Mouse (Mus musculus): ENCODE measurements around the gene A030014E15Rik.
"Not testable (repeated sequence)": the region's sequence is repeated elsewhere in the genome, so short reads cannot be mapped to it uniquely, and the experiment has no call there.

A030014E15Rik gene

GRCm38 (mm10) chr1:82924650-82925049, at the start of gene A030014E15Rik:
Gene A030014E15Rik, plus strand, starts transcription at chr1:82924917.
- no peak for DNase-seq (ENCODE audit: low spot score)

DNA sequence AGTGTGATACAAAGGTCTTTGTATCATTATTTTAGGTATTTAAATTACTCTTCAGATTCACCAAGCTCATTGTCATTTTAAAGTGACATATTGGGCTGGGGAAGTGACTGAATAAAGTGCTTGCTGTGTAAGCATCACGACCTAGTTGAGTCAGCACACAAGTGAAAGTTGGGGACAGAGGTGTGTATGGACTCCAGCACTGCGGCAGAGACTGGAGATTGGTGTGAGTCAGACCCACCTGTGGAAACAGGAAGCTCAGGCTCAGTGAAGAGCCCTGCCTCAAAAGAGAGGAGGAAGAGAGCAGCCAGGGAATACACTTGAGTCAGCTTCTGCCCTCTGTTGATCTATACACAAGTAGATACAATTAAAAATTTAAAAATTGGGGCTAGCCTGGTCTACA, 45.5 kb upstream of the A030014E15Rik start:
- DNase-seq (ENCODE audit: low spot score) = no peak

GRCm38 (mm10) chr1:82880196-82880595, 44.5 kb upstream of the A030014E15Rik start:
- DNase-seq (ENCODE audit: low spot score) = no peak

DNA sequence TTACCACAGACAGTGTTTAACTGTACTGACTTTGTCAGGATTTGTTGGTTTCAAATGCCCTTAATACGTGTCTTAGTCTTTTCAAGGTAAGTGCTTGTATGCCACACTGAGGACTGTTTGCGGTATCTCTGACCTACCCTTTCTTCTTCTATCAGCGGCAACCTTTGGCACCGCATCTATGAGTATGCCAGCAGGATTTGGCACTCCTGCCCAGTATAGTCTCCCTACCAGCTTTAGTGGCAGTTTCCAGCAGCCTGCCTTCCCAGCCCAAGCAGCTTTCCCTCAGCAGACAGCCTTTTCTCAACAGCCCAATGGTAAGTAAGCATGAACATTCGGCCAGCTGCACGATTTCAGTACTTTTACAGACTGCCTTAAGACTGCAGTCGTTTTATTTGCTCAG, 31.4 kb upstream of the A030014E15Rik start:
- no peak for DNase-seq (ENCODE audit: low spot score)

DNA sequence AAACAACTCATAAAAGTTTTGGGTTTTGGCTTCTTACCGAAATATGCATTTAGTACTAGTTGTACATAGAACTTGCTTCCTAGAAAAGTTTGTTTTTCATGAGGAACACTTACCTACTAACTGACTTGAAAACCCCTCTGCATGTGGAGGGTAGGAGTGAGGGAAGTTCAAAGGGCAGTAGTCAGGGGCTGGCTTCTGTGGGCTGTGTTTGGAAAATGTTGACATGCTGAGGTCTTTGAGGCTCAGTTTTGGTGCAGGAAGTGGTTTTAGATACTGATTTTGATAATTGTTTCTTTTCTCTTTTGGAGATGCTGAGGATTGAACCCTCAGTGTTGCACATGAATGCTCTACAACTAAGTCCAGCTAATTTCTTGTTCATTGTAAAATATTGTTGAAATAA, 24.1 kb upstream of the A030014E15Rik start:
- DNase-seq (ENCODE audit: low spot score) = no peak

DNA sequence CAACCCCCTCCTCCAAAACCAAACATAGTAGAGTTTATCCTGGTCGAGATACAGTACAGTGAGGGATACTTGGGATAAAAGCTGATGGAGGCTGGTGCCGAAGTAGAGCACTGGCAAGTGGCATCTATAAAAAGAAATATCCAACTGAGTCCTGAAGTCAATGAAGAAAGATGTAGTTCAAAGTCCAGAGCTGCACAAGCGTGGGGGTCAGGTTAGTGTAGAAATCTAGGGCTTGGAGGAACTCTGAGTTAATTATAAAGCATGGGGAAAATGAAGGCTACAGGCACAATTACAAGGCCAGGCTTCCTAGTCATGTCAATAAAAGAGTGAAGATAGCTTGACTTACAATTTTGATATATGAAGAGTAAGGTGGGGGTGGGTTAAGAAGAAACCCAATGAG, 23.5 kb upstream of the A030014E15Rik start:
- no peak for DNase-seq (ENCODE audit: low spot score)

GRCm38 (mm10) chr1:82905886-82906285, 18.8 kb upstream of the A030014E15Rik start:
- DNase-seq (ENCODE audit: low spot score) = no peak

- DNase-seq (ENCODE audit: low spot score) = no peak
Observed at GRCm38 (mm10) chr1:82913025-82913424, 11.7 kb upstream of the A030014E15Rik start, which contains the start of gene A030005L19Rik. Gene A030005L19Rik, plus strand, starts transcription at chr1:82913325.

- DNase-seq (ENCODE audit: low spot score) = not testable (repeated sequence)
Observed at GRCm38 (mm10) chr1:82913434-82913833, 11.3 kb upstream of the A030014E15Rik start.

GRCm38 (mm10) chr1:82930558-82930957, 5.8 kb downstream of the A030014E15Rik start:
- not testable (repeated sequence) for DNase-seq (ENCODE audit: low spot score)

GRCm38 (mm10) chr1:82931326-82931725, 6.6 kb downstream of the A030014E15Rik start, which contains the start of gene Gm6217:
Gene Gm6217, minus strand, starts transcription at chr1:82931399.
- DNase-seq (ENCODE audit: low spot score) = not testable (repeated sequence)

GRCm38 (mm10) chr1:82938666-82939065, 13.9 kb downstream of the A030014E15Rik start:
- no peak for DNase-seq (ENCODE audit: low spot score)

DNA sequence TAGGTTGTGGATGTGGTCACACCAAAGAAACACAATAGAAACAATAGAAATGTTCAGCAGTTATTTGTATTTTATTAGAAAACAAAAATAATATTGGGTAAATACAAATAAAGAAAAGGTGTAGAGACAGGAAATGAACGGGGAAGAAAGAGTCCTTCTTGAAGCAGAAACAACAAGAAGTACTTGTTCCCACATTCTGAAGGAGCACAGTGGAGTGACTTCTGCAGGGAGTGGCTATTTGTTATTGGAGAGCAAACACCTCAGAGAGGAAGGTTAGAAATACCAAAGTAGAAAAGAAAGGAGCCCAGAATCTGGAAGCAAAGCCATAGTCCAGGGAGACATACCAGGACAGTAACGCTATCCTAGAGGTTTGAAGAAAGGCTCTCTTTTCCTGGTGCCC, 17.8 kb downstream of the A030014E15Rik start:
- not testable (repeated sequence) for DNase-seq (ENCODE audit: low spot score)

DNA sequence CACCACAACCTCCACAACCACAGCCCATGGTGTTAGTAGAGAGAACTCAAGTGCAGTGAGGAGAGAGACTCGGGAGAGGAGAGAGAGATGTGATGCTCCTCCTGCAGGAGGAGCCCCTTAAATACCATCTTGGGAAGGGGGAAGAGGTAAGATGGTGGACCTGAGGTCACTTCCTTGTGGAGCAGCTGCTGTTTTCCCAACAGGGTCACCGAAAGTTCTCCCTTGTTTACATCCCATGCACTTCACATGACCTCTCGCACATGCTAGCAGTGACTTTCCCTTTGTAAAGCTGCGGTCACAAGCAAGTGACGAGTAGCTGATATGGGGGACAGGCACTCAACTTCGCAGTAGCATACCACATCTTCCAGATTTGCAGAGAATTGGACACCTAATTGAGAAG, 18.6 kb downstream of the A030014E15Rik start, which contains the start of gene A030003K21Rik:
Gene A030003K21Rik, minus strand, starts transcription at position 94 of the 400 bp plus-strand sequence.
- not testable (repeated sequence) for DNase-seq (ENCODE audit: low spot score)

DNA sequence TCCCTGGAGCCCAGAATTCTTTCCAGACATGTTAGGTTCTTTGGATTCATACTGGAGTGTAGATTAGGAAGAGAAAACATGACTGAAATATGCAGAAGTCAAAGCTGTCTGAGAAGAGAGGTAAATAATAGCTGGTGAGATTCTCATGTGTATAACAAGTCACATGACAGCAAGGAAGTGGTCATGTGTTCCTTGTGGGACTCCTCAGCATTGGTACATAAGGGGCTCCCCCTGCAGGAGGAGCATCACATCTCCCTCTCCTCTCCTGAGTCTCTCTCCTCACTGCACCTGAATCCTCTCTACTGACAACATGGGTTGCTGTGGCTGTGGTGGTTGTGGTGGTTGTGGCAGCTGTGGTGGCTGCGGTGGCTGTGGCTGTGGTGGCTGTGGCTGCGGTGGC, 21.3 kb downstream of the A030014E15Rik start:
- not testable (repeated sequence) for DNase-seq (ENCODE audit: low spot score)

GRCm38 (mm10) chr1:82948601-82949000, 23.9 kb downstream of the A030014E15Rik start:
- no peak for DNase-seq (ENCODE audit: low spot score)

GRCm38 (mm10) chr1:82955913-82956312, 31.2 kb downstream of the A030014E15Rik start, which contains the start of gene Gm7544:
Gene Gm7544, minus strand, starts transcription at chr1:82956013.
- not testable (repeated sequence) for DNase-seq (ENCODE audit: low spot score)

DNA sequence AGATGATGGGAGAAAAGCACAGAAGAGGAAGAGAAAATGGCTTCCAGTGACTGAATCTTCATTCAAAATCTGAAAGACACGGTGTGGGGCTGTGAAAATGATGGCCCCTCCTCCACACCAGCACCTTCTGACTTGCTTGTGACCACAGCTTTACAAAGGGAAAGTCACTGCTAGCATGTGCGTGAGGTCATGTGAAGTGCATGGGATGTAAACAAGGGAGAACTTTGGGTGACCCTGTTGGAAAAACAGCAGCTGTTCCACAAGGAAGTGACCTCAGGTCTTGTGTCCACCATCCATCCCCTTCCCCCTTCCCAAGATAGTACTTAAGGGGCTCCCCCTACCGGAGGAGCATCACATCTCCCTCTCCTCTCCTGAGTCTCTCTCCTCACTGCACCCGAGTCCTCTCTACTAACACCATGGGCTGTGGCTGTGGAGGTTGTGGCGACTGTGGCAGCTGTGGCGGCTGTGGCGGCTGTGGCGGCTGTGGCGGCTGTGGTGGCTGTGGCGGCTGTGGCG, 35.2 kb downstream of the A030014E15Rik start, which contains the start of gene Gm47955:
Gene Gm47955, plus strand, starts transcription at position 417 of the 516 bp plus-strand sequence.
- no peak for DNase-seq (ENCODE audit: low spot score)

DNA sequence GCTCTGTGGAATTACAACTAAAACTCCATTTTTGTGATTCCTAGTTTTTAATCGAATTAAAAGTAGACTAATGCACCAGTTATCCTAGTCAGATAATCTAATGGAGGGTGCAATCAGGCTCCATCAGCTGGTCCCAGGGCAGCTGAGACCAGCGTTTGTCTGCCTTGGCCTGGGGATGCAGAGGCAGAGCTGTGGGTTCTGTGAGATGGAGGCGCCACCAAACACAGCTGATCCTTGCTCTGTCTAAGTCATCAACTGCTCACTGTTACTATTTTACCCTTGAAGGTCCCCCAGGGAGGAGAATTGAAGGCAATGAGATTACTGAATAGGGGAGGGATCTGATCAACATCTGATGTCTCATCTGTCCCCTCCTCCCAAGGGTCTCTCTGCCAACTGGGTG, 41.7 kb downstream of the A030014E15Rik start:
- DNase-seq (ENCODE audit: low spot score) = no peak

DNA sequence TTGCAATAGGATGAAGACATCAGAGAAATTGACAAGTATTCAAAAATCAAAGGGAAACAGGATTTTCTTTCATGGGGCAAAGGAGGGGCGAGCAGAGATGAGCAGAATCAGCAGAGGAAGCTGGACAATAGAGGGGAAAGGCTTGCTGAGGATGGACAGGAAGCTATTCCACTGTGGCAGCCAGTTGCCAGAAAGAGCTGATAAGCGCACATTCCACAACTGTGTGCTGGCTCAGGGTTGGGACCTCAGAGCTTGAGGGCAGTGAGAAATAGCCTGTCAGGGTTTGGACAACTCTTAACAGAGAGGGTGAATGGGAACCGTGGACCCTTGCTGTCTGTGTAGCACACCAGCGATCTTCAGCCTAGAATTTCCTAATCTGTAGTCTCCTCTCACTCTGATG, 47.3 kb downstream of the A030014E15Rik start:
- peak; percentile 16 for DNase-seq (ENCODE audit: low spot score)

- peak; percentile 21 for DNase-seq (ENCODE audit: low spot score)
Observed at GRCm38 (mm10) chr1:82973244-82973643, 48.5 kb downstream of the A030014E15Rik start.

DNA sequence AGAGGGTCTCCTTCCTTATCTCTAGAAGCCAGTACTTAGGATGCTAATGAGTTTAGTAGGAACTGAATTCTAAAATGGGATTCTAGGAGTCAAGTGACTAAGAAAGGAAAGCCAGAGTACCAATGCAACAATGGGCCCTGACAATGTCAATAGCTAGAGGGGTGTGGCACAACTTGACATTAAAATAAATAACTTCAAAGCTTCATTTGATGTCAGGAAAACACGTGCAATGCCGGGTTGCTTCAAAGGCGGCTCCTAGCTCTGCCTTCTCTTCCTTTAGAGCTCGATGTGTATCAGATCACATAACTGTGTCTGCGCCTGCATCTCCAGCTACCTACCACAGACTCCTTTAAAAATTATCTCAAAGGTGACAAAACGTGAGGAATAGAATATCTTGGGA, 49.2 kb downstream of the A030014E15Rik start:
- no peak for DNase-seq (ENCODE audit: low spot score)

GRCm38 (mm10) chr1:82974342-82974741, 49.6 kb downstream of the A030014E15Rik start:
- DNase-seq (ENCODE audit: low spot score) = no peak

Measured in adipocyte (in vitro differentiated cells).